Mouse (Mus musculus) lung, postnatal 14 days (tissue): ENCODE measurements around the gene Slc9a4.
"Not testable (repeated sequence)": the region's sequence is repeated elsewhere in the genome, so short reads cannot be mapped to it uniquely, and the experiment has no call there.

Source experiments
- DNase-seq: peaks from one replicate; pipeline ENCODE4 v3.0.0; 2021

The Slc9a4 gene

DNA sequence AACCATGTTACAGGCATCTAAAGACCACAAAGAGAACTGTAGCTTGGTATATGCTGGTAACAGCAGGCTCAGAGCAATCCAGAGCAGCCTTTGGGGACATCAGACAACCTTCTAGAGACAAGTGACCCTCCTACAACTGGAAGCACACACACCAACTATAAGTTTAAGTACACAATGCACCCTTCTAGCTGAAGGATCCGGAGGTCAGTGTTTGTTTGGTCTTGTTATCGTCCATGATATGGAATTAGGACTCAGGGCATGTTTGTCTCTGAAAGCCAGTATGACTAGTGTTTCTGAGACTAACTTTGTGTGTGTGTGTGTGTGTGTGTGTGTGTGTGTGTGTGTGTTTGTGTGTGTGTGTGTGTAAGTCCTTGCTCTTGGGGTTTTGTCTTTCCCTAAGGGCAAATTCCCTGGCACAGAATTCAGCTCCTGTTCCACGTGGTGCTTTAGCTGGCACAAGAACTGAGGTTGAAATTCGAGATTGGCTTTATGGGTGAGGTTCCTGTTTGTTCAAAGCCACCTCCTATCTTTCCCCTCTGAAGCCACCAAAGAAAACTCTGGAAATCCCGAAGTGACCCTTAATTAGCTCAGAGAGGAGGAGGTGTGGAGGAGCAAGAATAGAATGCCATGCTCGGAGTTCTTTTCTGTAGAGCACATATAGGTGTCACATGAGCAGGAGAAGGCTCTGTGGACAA, 71.1 kb downstream of the Slc9a4 start:
- DNase-seq = no peak

DNA sequence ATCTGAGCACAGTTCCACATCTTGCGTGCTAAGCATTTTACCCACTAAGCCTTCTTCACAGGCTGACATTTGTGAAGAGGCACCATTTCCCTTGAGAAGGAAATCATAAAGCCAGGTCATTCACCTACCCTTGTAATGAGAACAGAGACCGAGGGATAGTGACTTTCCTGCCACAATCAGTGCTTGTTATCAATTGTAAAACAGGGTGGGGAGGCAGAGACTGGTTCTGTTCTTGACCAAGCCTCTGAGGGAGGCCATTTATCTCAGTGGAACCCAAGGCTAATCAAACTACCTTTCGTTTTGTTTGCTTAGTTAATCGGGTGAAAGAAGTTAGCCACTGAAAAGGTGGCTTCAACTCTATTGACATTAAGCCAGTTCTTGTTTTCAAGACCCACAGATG, 77.2 kb downstream of the Slc9a4 start:
- no peak for DNase-seq

DNA sequence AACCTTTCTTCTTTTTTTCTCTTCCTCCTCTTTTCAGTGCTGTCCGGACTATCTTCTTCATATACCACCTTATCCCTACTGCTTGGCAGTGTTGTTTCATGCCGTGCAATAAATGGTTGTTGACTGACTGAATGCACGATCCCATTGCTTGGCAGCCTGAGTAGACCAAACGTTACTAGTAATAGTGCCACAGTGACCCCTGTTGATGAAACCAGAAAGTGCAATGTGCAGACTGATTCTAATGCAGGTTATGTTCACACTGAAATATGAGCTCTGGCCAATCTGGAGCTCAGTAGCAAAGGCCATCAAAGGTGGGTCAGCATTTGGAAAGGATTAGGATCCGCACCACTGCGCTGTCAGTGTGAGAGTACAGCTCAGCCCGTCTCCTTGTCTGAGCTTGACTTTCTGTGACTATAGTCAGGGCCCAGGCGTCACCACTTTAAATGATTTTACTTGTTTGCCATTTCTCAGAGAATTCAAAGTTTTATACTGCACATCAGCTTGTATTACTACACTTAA, 78.2 kb downstream of the Slc9a4 start:
- DNase-seq = peak; percentile 70

- DNase-seq = no peak
These were observed 79.1 kb downstream of the Slc9a4 start for GRCm38 (mm10) chr1:40659017-40659416.

GRCm38 (mm10) chr1:40659496-40659895, 79.6 kb downstream of the Slc9a4 start:
- no peak for DNase-seq

DNA sequence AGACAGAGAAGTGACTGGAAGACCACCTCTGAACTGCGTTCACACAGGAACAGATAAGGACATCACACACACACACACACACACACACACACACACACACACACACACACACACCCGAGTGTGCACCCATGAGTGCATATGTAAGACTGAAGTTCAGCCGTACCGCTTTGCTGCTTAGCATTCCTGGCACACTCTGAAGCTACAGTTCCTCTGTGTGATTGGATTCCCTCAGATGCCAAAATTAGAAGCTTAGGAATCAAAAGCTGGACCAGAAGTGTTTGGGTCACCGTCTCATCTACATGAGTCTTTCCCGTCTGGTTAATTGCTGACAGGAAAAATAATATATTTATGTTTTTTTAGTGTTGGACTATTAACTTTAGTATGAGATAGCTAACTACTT, 81.0 kb downstream of the Slc9a4 start:
- DNase-seq = no peak

GRCm38 (mm10) chr1:40665401-40666370, 85.8 kb downstream of the Slc9a4 start:
- no peak for DNase-seq

GRCm38 (mm10) chr1:40667442-40667841, 87.6 kb downstream of the Slc9a4 start:
- DNase-seq = not testable (repeated sequence)

DNA sequence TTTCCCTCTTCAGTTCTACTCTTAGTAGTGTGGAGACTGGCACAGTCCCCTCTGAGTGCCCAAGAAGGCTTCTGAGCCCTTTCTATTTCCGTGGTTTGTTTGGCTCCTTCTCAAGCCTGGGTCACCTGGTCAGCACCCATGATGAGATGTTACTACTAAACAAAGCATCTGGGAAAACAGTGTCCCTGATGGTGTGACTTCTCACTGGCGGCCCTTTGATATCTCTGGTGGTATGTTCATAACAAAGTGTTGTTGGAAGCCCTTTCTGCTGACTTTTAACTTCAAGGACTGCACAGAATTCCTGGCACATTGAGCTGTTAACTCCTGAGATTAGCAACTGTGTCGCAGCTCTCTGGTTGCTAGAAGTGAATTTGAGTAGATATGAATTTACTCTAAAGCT, 90.1 kb downstream of the Slc9a4 start:
- DNase-seq = no peak

- no peak for DNase-seq
These were observed 91.6 kb downstream of the Slc9a4 start for GRCm38 (mm10) chr1:40671490-40671889.

GRCm38 (mm10) chr1:40677306-40677705, 97.4 kb downstream of the Slc9a4 start:
- no peak for DNase-seq
